Mouse (Mus musculus) T-helper 17 cell (primary cell): ENCODE measurements around the gene Cartpt.
"Not testable (repeated sequence)": the region's sequence is repeated elsewhere in the genome, so short reads cannot be mapped to it uniquely, and the experiment has no call there.

Source experiments
- in situ Hi-C, 2 experiments: fragments of 300-600 bp; cut with MboI, MseI; formaldehyde crosslinking; loops; 1 replicate in 1 of 2; 2 replicates in 1 of 2; pipeline ENCODE4 v1.15.1; 2025; ENCODE audit warnings: high pct_unique_total_duplicates in 2 of 2

Gene Cartpt

GRCm38 (mm10) chr13:99900965-99901364, at the start of gene Cartpt:
Cartpt (minus strand) TSS chr13:99901091.
- in situ Hi-C loops = no loop called here

- in situ Hi-C loops = no loop called here
These were observed 46.5 kb upstream of the Cartpt start for GRCm38 (mm10) chr13:99947417-99947816.

- in situ Hi-C loops = no loop called here
These were observed 42.6 kb upstream of the Cartpt start for GRCm38 (mm10) chr13:99943525-99943924.

- in situ Hi-C loops = no loop called here
These were observed 39.7 kb upstream of the Cartpt start for GRCm38 (mm10) chr13:99940601-99941000.

GRCm38 (mm10) chr13:99939320-99939671, 38.4 kb upstream of the Cartpt start:
- in situ Hi-C loops = no loop called here

- in situ Hi-C loops = no loop called here
These were observed 37.9 kb upstream of the Cartpt start for GRCm38 (mm10) chr13:99938606-99939319.

GRCm38 (mm10) chr13:99937741-99938140, 36.9 kb upstream of the Cartpt start:
- in situ Hi-C loops = no loop called here

- in situ Hi-C loops = no loop called here
These were observed 31.5 kb upstream of the Cartpt start for GRCm38 (mm10) chr13:99932406-99932805.

- in situ Hi-C loops = no loop called here
These were observed 30.6 kb upstream of the Cartpt start for GRCm38 (mm10) chr13:99931502-99931901.

GRCm38 (mm10) chr13:99926249-99926648, 25.4 kb upstream of the Cartpt start:
- in situ Hi-C loops = no loop called here

GRCm38 (mm10) chr13:99915632-99916031, 14.7 kb upstream of the Cartpt start:
- in situ Hi-C loops = no loop called here

GRCm38 (mm10) chr13:99900557-99900892, 366 bp downstream of the Cartpt start:
- in situ Hi-C loops = no loop called here

- in situ Hi-C loops = no loop called here
These were observed 978 bp downstream of the Cartpt start for GRCm38 (mm10) chr13:99899670-99900556.

- in situ Hi-C loops = no loop called here
These were observed 2.1 kb downstream of the Cartpt start for GRCm38 (mm10) chr13:99898816-99899215.

- in situ Hi-C loops = no loop called here
These were observed 15.3 kb downstream of the Cartpt start for GRCm38 (mm10) chr13:99885636-99886035.

- in situ Hi-C loops = not testable (repeated sequence)
These were observed 19.1 kb downstream of the Cartpt start for GRCm38 (mm10) chr13:99881774-99882173.

- in situ Hi-C loops = no loop called here
These were observed 21.2 kb downstream of the Cartpt start for GRCm38 (mm10) chr13:99879696-99880095.

- in situ Hi-C loops = no loop called here
These were observed 28.8 kb downstream of the Cartpt start for GRCm38 (mm10) chr13:99872059-99872458.

GRCm38 (mm10) chr13:99868438-99868837, 32.5 kb downstream of the Cartpt start:
- in situ Hi-C loops = loop anchor here (5.0 to 10.0 kb wide), 3 partner anchors 84 to 139 kb away; no protein-coding TSS in a partner anchor

- in situ Hi-C loops = loop anchor here in 1 of 2 experiments (10.0 kb wide), 1 partner anchor 120 kb away; no protein-coding TSS in a partner anchor
These were observed 36.6 kb downstream of the Cartpt start for GRCm38 (mm10) chr13:99864331-99864730.

- in situ Hi-C loops = loop anchor here in 1 of 2 experiments (10.0 kb wide), 1 partner anchor 124 kb away; no protein-coding TSS in a partner anchor
These were observed 40.2 kb downstream of the Cartpt start for GRCm38 (mm10) chr13:99860670-99861069.

- in situ Hi-C loops = no loop called here
These were observed 41.8 kb downstream of the Cartpt start for GRCm38 (mm10) chr13:99859082-99859481.

GRCm38 (mm10) chr13:99857879-99858278, 43.0 kb downstream of the Cartpt start:
- in situ Hi-C loops = no loop called here
